Mouse (Mus musculus) Muller cell, postnatal 12 days (primary cell): ENCODE measurements at regions not wholly inside any gene's neighbourhood (a gene's known extent, or its start where the extent isn't known, plus 50 kb on each side); places are given as distances from the start of the nearest gene placed in this dataset.
"Not testable (repeated sequence)": the region's sequence is repeated elsewhere in the genome, so short reads cannot be mapped to it uniquely, and the experiment has no call there.

Source experiments
- DNase-seq: peaks from one replicate; pipeline ENCODE4 v3.0.0-alpha.2; 2015; ENCODE audit errors: inconsistent ontology term

DNA sequence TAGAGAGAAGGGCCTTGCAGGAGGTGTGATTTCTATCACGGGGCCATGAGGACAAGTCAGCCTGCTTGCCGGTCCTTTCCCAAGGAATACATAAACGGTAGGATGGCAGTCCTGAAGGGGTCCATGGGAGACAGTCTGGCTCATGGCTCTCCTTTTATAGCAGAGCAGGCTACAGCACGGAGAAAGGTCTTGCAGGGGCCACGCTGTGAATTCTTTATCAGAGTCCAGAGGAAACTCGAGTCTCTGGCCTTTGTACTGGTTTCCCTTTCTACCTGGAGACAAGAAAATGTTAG is 1984.0 kb downstream of the 4930444P10Rik start:
- DNase-seq: peak; percentile 20

DNA sequence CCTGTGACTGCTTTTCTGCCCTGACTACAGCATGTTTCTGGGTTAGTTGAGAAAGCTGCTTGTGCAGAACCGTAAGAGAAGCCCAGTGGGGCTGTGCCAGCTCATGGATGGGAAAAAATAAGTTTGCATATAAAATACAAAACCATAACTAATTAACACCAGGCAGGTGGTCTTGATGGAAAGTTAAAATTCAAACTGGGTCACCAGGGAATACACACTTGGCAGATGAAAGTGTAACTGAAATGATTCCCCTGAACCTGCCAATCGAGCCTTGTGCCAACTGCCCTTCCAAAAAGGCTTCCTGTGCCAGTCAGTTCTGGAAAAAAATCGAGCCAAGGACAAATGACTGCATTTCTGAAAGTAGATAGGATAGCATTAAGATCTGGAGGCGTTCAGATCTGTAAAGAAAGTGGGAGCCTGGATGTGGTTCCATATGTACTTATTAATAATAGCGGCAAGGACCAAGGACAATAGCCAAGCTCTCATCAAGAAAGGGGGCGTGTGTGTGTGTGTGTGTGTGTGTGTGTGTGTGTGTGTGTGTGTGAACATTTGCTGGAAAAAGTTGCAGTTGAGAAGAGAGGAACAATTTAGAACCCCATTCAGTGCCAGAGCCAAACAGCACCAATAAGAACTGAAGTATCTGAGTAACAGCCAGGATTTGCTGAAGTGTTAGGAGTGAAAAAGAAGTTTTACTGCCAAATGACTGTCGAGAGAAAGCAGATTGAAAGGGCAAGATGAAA is 1984.5 kb downstream of the 4930444P10Rik start:
- peak; percentile 49 for DNase-seq

DNA sequence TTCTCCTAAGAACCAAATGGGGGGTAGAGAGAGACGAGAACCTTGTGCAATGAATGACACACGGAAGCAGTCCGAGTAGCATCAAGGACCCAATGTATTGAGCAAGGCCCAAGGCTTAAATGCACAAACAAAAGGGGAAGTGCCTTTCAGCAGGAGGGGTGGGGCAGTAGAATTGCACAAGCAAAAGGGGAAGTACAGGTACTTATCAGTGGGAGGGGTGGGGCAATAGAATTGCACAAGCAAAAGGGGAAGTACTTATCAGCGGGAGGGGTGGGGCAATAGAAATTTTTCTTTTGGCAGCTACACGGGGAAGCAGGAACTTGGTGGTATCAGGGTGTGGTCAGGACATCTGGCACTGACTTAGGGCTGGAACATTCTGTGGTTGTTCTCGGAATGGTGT is 1987.6 kb downstream of the 4930444P10Rik start:
- not testable (repeated sequence) for DNase-seq

GRCm38 (mm10) chr1:14104529-14104928 is 1988.6 kb downstream of the 4930444P10Rik start:
- DNase-seq: no peak

GRCm38 (mm10) chr1:14099031-14099430 is 1994.1 kb downstream of the 4930444P10Rik start:
- no peak for DNase-seq

DNA sequence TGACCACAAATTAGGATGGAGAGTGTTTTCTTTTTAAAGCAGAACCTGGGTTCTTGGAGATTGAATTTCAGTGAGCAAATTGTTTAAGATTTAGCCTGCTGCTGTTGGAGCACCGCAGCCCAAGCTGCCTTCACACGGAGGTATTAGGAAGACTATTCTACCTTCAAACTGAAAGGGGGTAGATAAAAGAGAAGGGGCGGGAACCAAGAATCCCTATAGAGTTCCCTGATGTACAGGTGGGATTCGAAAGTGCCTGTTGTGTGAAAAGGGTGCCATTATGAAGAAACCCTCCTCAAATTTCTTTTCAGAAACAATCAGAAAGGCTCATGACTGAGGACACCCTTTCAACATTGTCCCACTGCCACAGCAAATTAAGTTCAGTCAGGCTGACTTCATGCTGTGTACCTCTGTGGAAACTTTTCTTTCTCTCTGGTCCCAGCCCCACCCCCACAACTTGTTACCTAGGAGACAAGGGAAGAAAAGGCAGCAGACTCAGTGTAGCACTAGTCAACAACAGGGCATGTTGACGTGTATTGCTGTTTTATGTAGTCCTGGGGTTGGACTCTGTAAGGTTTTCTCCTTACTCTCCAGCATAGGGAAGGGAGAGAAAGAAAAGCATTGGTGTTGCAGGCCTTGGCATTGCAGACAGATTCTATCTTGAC is 1995.4 kb downstream of the 4930444P10Rik start:
- DNase-seq: peak; percentile 17

DNA sequence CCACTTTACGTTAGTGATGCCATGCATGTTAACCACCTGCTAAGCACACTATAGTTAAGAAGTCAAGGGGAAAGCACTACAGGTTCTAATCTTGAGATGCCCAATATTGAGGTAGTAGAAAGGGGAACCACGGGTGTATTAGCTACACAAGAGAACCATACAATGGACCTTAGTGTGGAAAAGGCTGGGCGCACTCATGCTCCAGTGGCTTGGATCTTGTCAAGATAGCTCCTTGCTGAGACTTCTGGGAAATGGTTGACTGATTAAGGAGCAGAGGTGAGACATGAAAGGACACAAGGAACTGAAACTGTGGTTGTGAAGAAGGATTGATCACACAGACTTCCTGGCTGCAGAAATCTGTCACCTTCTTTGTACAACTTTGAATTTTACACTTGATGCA is 2028.3 kb downstream of the 4930444P10Rik start:
- no peak for DNase-seq

GRCm38 (mm10) chr1:14036163-14036562 is 2057.0 kb downstream of the 4930444P10Rik start:
- no peak for DNase-seq

DNA sequence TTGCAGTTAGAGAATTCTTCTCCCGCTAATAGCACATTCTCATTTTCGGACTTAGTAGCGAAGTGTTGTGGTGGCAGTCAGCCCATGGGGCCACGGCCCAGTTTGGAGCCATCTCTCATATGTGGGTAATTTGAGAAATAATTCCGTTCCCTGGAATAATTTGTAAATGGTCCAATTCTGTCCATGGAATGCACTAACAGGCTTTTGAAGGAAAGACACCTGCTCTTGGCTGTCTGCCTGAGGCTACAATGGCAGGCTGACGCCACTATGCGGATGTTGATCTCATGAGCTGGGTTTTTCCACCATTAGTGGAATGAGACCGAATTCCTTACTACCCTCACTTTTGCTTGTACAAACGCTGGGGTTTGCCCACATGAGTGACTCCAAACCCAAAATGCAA is 2081.6 kb downstream of the 4930444P10Rik start:
- peak; percentile 95 for DNase-seq

GRCm38 (mm10) chr1:14010789-14011188 is 2082.3 kb downstream of the 4930444P10Rik start:
- DNase-seq: peak; percentile 82

DNA sequence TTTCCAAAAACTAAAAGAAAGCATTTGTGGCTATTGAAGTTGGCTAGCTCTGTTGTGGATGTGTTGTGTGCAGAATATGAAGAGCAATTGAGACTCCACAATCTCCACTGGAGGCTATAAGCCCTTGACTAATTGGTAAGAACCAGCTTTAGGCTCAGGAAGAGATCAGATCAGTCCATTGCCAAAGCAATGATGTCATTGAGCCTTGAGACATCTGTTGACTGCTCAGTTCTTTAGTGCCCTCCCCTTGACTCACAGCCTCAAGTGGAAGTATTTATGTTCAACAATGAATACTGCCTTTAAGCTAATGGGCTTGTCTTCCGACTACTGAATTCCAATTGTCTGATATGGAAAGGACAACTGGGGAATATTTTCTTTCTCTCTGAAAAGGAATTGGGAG is 2090.6 kb downstream of the 4930444P10Rik start:
- DNase-seq: peak; percentile 14

GRCm38 (mm10) chr1:14001431-14001830 is 2091.7 kb downstream of the 4930444P10Rik start:
- DNase-seq: peak; percentile 42

DNA sequence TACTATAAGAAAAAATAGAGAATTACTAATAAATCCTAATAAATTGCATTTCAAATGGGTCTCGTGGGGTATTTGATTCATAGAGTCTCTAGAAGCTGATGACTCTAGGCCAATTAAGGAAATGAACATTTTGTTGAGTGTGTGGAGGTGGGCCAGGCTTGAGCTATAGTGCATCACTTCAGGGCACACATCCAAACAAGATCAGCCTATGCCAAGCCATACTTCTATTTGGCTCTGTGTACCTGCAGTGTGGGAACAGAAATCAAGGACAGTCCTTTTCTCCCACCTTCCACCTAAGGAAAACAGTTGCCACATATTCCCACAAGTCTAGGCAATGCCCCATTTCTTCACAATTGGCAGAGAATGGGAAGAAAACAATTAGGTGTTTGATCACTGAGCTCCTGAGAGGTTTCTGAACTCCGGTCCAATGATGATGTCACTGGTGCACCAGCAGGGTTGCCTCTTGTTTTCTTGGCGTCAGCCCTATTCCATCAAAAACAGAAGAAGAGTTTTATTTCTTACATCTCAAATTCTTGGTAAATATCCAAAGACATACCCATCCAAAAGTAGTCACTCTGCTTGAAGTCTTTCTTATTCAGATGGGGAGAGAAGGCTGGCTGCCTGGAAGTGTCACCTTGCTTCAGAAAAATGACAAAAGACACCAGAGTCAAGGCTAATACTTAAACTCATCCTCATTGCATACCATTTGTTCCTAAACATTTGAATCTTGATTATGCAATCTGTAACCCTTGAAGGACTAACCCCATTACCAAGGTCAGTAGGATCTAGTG is 2092.3 kb downstream of the 4930444P10Rik start:
- peak; percentile 70 for DNase-seq

- no peak for DNase-seq
Measured at GRCm38 (mm10) chr1:13998178-13998708, 2094.9 kb downstream of the 4930444P10Rik start.

GRCm38 (mm10) chr1:13993825-13994509 is 2099.2 kb downstream of the 4930444P10Rik start:
- DNase-seq: no peak

GRCm38 (mm10) chr1:13992978-13993377 is 2100.1 kb downstream of the 4930444P10Rik start:
- no peak for DNase-seq

DNA sequence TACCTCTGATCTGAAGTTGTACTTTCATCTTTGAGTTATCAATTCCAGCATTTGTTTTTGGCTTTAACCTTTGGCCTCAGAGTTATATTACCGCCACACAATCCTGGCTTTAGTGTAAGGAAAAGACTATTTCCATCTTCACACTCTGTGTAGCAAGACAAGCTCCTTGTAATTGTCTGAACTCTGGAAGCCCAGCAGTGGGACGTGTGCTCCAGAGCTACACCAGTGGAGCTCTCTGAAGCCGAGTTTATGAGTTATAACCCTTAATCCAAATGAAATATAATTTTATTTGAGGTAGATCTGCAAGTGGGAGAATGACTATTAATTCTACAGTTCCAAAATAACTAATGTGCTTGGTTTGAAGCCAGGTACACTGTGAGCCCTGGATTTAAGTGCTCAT is 2103.8 kb downstream of the 4930444P10Rik start:
- no peak for DNase-seq

GRCm38 (mm10) chr1:13984833-13985232 is 2108.3 kb downstream of the 4930444P10Rik start:
- no peak for DNase-seq

GRCm38 (mm10) chr1:13980273-13980672 is 2112.9 kb downstream of the 4930444P10Rik start:
- no peak for DNase-seq

DNA sequence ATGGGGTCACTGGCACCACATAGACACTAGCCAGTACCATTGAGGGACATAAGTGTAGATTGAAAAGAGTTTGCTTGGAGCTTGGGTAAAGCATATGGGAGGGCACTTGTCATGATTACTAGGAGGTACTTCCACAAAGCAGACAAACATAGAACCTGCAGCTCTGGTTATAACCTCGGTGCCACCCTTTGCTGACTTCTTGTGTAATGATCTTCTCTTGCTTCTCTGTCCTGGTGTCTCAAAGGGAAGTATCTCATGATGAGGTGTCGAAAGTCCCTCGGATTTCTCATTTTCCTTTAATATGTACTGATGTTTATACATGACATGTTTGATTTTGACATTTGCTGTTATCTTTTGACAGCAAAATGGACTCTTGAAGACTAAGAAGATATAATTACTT is 2114.5 kb downstream of the 4930444P10Rik start:
- DNase-seq: no peak

- no peak for DNase-seq
Measured at GRCm38 (mm10) chr1:13977207-13977606, 2115.9 kb downstream of the 4930444P10Rik start.

DNA sequence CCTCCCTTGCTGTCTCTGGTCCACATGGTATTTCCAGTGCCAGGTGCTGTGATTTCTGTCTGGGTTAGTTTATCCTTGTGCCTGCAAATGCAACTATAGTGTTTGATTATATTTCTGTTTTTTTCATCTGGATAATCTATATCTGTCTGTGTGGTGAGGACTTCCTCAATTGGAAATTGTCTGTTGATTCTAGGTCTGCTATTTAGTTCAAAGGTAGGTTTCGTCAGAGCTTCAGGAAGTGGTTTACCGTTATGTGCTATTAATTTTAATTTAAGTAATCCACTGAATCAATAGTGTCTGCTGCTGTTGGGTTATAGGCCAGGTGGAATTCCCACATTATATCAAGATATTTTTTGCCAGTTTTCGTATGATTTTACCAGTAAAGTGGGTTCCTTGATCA is 2143.9 kb downstream of the 4930444P10Rik start:
- DNase-seq: no peak
